Mouse (Mus musculus): ENCODE results near the gene Madd.

- TF ChIP-seq CTCF (IDR thresholded peaks at IDR 0.05; ENCODE audit: low read depth, low read length): no peak
- no peak for TF ChIP-seq POLR2A (IDR thresholded peaks at IDR 0.05; ENCODE audit: borderline replicate concordance, low read depth, low read length)
These were observed 29.7 kb upstream of the Madd start for GRCm38 (mm10) chr2:91213311-91213710.

Measured in bone marrow macrophage, adult 2 months (primary cell).